Mouse (Mus musculus): ENCODE results near the gene Ergic1. TPM values are rescaled to one million over a fixed set of nuclear protein-coding genes. Genes with fewer than 3 reads are reported as not detected.

The Ergic1 gene
- total and polyA plus RNA-seq, 3 experiments: 53.6 to 64.4 (median 59.4) TPM

GRCm38 (mm10) chr17:26567142-26567817 is 6.0 kb downstream of the Ergic1 start:
- TF ChIP-seq POLR2A (IDR thresholded peaks at IDR 0.05; ENCODE audit: insufficient read depth, low read depth, low read length) (no peak), EP300 (IDR thresholded peaks at IDR 0.05; ENCODE audit: insufficient read depth, low read depth, low read length) (no peak), CTCF (IDR thresholded peaks at IDR 0.05) (no peak)
- Histone ChIP-seq H3K4me3 (no peak overlapping the region), H3K4me1 (ENCODE audit: control insufficient read depth, insufficient read depth, low read length) (peaks cover 18% of the 10 kb centered on the region), H3K9ac (ENCODE audit: low read depth, low read length) (no peak overlapping the region), H3K27me3 (ENCODE audit: control insufficient read depth, insufficient read depth, low read length) (no peaks in the 10 kb centered on the region), H3K27ac (peak overlapping the region; percentile 37), H3K36me3 (ENCODE audit: control insufficient read depth, insufficient read depth, low read length) (no peaks in the 10 kb centered on the region), H3K79me2 (replicated peaks; ENCODE audit: control insufficient read depth, insufficient read depth, low read length) (peaks cover 6% of the 10 kb centered on the region; the same call in 1 of the 2 replicates)
- intact Hi-C loops (cut with DNase I): no loop called here
- DNase-seq: no peak
- whole genome bisulfite sequencing: 55% methylated on average over 8 of the region's 8 CpGs

DNA sequence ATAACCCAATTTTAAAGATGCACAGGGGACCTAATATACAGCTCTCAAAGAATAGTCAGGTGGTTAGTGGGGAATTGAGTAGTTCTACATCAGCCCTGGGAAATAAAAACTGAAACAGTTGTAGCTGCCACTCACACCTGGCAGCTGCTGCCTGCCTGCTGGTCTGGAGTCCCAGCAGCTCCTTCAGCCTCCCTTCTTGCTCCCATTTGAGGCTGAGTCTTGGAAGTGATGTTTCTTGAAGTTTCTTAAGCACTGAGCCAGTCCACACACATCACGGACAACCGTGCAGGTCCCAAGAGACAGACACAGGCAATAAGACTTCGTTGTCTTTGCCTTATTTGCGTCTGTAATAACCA is 6.5 kb downstream of the Ergic1 start:
- H3K4me3 ChIP-seq: no peak overlapping the region
- H3K9ac ChIP-seq (ENCODE audit: low read depth, low read length): no peak overlapping the region
- no peaks in the 10 kb centered on the region for H3K27me3 ChIP-seq (ENCODE audit: control insufficient read depth, insufficient read depth, low read length)
- TF ChIP-seq CTCF (IDR thresholded peaks at IDR 0.05) (no peak), POLR2A (IDR thresholded peaks at IDR 0.05; ENCODE audit: insufficient read depth, low read depth, low read length) (no peak), EP300 (IDR thresholded peaks at IDR 0.05; ENCODE audit: insufficient read depth, low read depth, low read length) (no peak)
- no peak for DNase-seq
- WGBS: 81% methylated on average over 4 of the region's 4 CpGs
- H3K79me2 ChIP-seq (replicated peaks; ENCODE audit: control insufficient read depth, insufficient read depth, low read length): peaks cover 6% of the 10 kb centered on the region; the same call in 1 of the 2 replicates
- H3K27ac ChIP-seq: peak overlapping the region; percentile 37
- intact Hi-C loops (cut with DNase I): no loop called here
- H3K36me3 ChIP-seq (ENCODE audit: control insufficient read depth, insufficient read depth, low read length): no peaks in the 10 kb centered on the region
- H3K4me1 ChIP-seq (ENCODE audit: control insufficient read depth, insufficient read depth, low read length): peaks cover 18% of the 10 kb centered on the region

DNA sequence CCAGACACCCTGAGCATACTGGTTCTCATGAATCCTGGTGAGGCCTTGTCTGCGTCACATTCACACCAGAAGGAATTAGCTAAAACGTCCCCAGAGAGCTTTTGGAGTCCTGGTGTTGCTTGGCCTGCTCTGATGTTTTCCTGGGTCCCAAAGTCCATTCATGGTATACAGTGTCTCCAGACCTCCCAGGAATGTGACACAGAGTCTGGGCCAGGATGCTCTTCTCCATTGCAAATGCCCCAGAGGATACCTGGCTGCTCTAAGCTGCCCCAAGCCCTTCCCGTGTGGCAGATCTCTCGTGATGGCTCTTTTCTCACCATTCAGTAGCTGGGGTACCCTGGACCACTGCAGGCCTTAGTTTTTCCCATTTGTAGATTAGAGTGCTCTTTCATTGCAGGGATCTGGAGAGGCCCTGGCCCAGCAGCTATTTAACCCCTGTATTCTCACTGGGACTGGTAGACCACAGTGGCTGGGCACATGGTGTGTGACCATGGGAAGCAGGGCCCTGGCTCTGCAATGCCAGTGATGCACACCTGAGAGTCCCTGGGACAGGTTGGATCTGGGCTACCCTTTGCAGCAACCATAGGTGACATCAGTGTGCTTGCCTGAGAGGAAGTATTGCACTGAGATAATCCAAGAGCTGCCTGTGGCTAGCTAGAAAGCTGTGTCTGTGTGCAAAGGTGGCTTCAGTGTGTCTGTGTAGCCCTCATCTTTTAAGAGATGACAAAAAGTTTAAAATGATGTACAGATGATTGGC is 8.5 kb downstream of the Ergic1 start:
- WGBS: 81% methylated on average over 4 of the region's 4 CpGs
- H3K4me1 ChIP-seq (ENCODE audit: control insufficient read depth, insufficient read depth, low read length): peaks cover 24% of the 10 kb centered on the region
- H3K27ac ChIP-seq: no peak overlapping the region
- H3K36me3 ChIP-seq (ENCODE audit: control insufficient read depth, insufficient read depth, low read length): no peaks in the 10 kb centered on the region
- intact Hi-C loops (cut with DNase I): no loop called here
- H3K9ac ChIP-seq (ENCODE audit: low read depth, low read length): no peak overlapping the region
- DNase-seq: no peak
- H3K27me3 ChIP-seq (ENCODE audit: control insufficient read depth, insufficient read depth, low read length): no peaks in the 10 kb centered on the region
- H3K4me3 ChIP-seq: no peak overlapping the region
- no peaks in the 10 kb centered on the region; the same call in 1 of the 2 replicates for H3K79me2 ChIP-seq (replicated peaks; ENCODE audit: control insufficient read depth, insufficient read depth, low read length)
- no peak for TF ChIP-seq CTCF (IDR thresholded peaks at IDR 0.05)

DNA sequence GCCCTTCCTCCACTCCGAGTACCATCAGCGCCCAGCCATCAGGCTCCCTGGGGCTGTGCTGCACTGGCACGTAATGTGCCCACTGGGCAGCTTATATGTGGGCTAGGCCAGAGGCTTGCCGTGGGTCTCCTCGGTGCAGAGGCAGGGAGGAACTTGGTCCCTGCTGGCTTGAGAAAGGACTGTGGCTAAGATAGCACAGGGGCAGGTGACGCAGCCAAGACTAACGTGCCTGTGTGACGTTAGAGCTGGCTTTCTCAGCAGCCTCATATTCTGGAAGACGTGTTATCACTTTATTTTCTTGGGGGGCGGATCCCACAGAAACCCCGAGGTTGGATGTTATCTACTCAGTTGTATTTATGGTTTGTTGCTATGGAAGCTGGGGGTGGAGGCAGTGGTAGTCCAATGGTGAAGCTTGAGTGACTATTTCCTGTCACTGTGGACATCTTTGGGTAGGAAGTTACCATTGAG is 9.4 kb downstream of the Ergic1 start:
- no peak overlapping the region for H3K4me3 ChIP-seq
- peaks cover 27% of the 10 kb centered on the region for H3K4me1 ChIP-seq (ENCODE audit: control insufficient read depth, insufficient read depth, low read length)
- no peaks in the 10 kb centered on the region; the same call in 1 of the 2 replicates for H3K79me2 ChIP-seq (replicated peaks; ENCODE audit: control insufficient read depth, insufficient read depth, low read length)
- 39% methylated on average over 11 of the region's 11 CpGs for WGBS
- no peak for TF ChIP-seq POLR2A (IDR thresholded peaks at IDR 0.05; ENCODE audit: insufficient read depth, low read depth, low read length)
- TF ChIP-seq EP300 (IDR thresholded peaks at IDR 0.05; ENCODE audit: insufficient read depth, low read depth, low read length): no peak
- no peak for TF ChIP-seq CTCF (IDR thresholded peaks at IDR 0.05)
- H3K36me3 ChIP-seq (ENCODE audit: control insufficient read depth, insufficient read depth, low read length): no peaks in the 10 kb centered on the region; the same call in 1 of the 2 replicates
- peak in 1 of 2 experiments; percentile 42 for DNase-seq
- no peaks in the 10 kb centered on the region for H3K27me3 ChIP-seq (ENCODE audit: control insufficient read depth, insufficient read depth, low read length)
- intact Hi-C loops (cut with DNase I): no loop called here
- H3K27ac ChIP-seq: peak overlapping the region; percentile 0
- H3K9ac ChIP-seq (ENCODE audit: low read depth, low read length): no peak overlapping the region

DNA sequence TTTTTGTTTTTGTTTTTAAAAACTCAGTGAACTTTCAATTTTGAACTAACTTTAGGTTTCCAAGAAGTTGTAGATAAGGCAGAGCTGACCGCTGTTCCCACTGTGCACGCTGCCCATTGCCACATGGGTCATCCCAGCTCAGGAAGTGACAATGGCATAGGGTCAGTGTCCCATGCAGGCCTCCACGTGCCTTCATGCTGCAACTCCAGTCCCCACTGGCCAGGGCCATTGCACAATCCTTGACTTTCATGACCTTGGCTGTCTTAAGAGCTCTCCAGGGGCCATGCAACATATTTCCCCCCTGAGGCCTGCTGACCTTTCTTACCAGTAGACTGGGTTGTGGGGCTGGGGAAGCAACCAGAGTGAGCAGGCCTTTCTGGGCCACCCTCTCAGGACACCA is 10.1 kb downstream of the Ergic1 start:
- H3K36me3 ChIP-seq (ENCODE audit: control insufficient read depth, insufficient read depth, low read length): no peaks in the 10 kb centered on the region; the same call in 1 of the 2 replicates
- peaks cover 33% of the 10 kb centered on the region for H3K4me1 ChIP-seq (ENCODE audit: control insufficient read depth, insufficient read depth, low read length)
- DNase-seq: peak; percentile 77 to 81
- H3K79me2 ChIP-seq (replicated peaks; ENCODE audit: control insufficient read depth, insufficient read depth, low read length): no peaks in the 10 kb centered on the region; the same call in none of the 2 replicates
- no peak overlapping the region for H3K4me3 ChIP-seq
- intact Hi-C loops (cut with DNase I): no loop called here
- H3K27ac ChIP-seq: peak overlapping the region; percentile 26
- H3K9ac ChIP-seq (ENCODE audit: low read depth, low read length): no peak overlapping the region
- TF ChIP-seq CTCF (IDR thresholded peaks at IDR 0.05): no peak
- TF ChIP-seq EP300 (IDR thresholded peaks at IDR 0.05; ENCODE audit: insufficient read depth, low read depth, low read length): 0 out of 2 replicates have a peak, but pooled peaks have one; percentile 68
- no peak for TF ChIP-seq POLR2A (IDR thresholded peaks at IDR 0.05; ENCODE audit: insufficient read depth, low read depth, low read length)
- WGBS: 36% methylated on average over 3 of the region's 3 CpGs
- no peaks in the 10 kb centered on the region for H3K27me3 ChIP-seq (ENCODE audit: control insufficient read depth, insufficient read depth, low read length)

- no peak for TF ChIP-seq CTCF (IDR thresholded peaks at IDR 0.05)
- no peak for TF ChIP-seq POLR2A (IDR thresholded peaks at IDR 0.05; ENCODE audit: insufficient read depth, low read depth, low read length)
- Histone ChIP-seq H3K27me3 (ENCODE audit: control insufficient read depth, insufficient read depth, low read length) (no peaks in the 10 kb centered on the region), H3K4me3 (no peak overlapping the region), H3K9ac (ENCODE audit: low read depth, low read length) (no peak overlapping the region), H3K4me1 (ENCODE audit: control insufficient read depth, insufficient read depth, low read length) (peaks cover 41% of the 10 kb centered on the region), H3K36me3 (ENCODE audit: control insufficient read depth, insufficient read depth, low read length) (peaks cover 2% of the 10 kb centered on the region), H3K27ac (no peak overlapping the region), H3K79me2 (replicated peaks; ENCODE audit: control insufficient read depth, insufficient read depth, low read length) (no peaks in the 10 kb centered on the region; the same call in none of the 2 replicates)
- 95% methylated on average over 11 of the region's 11 CpGs for WGBS
- DNase-seq: no peak
- intact Hi-C loops (cut with DNase I): no loop called here
Measured at GRCm38 (mm10) chr17:26572265-26572664, 11.0 kb downstream of the Ergic1 start.

Measured in heart, adult 2 months (tissue).